Mouse (Mus musculus): ENCODE data around the gene Arhgap24.

Gene Arhgap24

GRCm38 (mm10) chr5:102591422-102591821 lies 110.2 kb downstream of the Arhgap24 start:
- DNase-seq = no peak

- no peak for DNase-seq
Observed at GRCm38 (mm10) chr5:102593058-102593457, 111.9 kb downstream of the Arhgap24 start.

GRCm38 (mm10) chr5:102599102-102599501 lies 117.9 kb downstream of the Arhgap24 start:
- no peak for DNase-seq

- peak; percentile 42 for DNase-seq
Observed at GRCm38 (mm10) chr5:102613571-102613970, 132.4 kb downstream of the Arhgap24 start.

DNA sequence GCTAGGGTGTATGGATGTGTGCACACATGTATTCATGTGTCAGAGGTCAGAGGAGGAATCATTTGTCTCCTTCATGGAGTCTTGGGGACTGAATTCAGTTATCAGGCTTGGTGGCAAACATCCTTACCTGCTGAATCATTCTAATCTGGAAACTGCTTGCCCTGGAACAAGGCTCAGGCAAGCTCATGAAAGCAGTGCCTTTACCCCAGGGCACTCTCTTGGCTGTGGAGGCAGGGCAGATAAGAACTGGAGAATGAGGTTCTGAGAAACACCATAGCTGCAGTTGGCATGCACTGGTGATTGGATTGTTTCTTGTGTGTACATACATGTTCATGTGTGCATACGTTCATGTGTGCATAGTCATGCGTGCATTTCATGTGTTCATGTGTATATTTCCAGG lies 132.9 kb downstream of the Arhgap24 start:
- no peak for DNase-seq

- DNase-seq = no peak
Observed at GRCm38 (mm10) chr5:102615249-102615648, 134.1 kb downstream of the Arhgap24 start.

DNA sequence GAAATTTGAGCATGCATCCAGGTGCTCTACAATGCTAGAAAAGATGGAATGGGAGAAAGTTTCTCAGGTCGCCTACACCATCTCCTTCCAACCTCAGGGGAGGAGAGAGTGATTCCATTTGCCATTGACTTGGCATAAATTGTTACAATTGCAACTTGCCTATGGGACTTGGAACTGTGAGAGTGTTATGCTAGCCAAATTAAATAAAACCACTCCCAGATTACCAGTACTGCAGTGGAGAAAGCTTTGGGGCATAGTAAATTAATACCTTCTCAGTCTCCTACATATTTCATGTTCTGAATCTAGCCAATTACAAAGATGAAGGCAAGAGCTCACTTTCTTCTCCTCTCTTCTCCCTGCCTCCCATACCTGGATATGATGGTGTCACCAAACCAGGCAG lies 139.8 kb downstream of the Arhgap24 start:
- no peak for DNase-seq

- DNase-seq = no peak
Observed at GRCm38 (mm10) chr5:102623807-102624435, 142.7 kb downstream of the Arhgap24 start.

GRCm38 (mm10) chr5:102626671-102627070 lies 145.5 kb downstream of the Arhgap24 start:
- DNase-seq = no peak

- DNase-seq = peak; percentile 18
Observed at GRCm38 (mm10) chr5:102629362-102629771, 148.2 kb downstream of the Arhgap24 start.

DNA sequence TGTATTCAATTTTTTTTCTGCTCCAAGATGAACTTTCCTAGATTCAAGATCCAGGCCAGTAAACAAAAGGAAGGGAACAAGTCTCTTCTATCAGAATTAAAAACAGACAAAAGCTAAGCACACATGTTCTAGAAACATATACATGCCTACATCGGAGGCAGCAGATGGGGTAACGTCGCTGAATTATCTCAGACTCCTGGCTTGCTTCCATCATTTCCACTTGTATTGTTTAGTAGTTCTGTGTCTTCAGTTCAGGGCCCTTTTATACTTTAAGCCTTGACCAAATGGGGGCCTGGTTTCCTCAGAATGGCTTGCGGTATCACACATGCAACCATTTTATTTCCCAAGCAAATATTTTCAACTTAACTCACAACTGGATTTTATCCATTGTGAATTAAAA lies 154.4 kb downstream of the Arhgap24 start:
- DNase-seq = no peak

DNA sequence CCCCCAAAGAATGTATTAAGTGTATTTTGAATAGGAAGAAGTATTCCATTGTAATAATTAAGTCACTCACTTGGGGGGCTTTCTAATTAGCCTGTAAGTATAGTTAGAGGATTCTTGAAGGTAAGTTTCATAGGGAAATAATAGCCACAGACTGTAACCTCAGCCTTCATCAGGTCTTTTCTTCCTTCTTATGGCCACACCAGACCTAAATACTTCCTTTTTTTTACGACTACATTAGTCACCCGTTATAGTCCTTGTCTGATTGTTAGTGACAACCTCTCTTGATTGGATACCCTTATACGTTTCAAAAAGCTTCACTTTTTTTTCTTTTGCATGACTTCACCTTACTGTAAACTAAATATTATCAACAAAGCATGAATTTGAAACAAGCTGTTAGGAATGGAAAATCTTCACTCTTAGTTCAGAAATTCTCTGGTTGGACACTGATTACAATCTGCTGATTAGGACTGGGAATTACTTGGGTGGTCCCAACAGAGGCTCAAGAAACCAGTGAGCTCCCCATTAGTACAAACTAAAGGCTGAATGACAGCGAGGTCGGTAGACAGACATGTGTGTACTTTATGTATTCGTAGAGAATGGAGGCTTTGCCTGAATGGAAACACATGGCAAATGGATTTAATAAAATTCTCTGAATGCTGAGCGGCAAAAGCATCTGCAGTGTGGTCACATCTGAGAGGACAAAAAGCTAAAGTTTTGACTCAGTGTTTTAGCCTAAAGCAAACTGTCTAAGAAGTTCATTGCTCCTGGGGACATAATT lies 158.8 kb downstream of the Arhgap24 start:
- DNase-seq = no peak

- DNase-seq = no peak
Observed at GRCm38 (mm10) chr5:102643364-102643763, 162.2 kb downstream of the Arhgap24 start.

DNA sequence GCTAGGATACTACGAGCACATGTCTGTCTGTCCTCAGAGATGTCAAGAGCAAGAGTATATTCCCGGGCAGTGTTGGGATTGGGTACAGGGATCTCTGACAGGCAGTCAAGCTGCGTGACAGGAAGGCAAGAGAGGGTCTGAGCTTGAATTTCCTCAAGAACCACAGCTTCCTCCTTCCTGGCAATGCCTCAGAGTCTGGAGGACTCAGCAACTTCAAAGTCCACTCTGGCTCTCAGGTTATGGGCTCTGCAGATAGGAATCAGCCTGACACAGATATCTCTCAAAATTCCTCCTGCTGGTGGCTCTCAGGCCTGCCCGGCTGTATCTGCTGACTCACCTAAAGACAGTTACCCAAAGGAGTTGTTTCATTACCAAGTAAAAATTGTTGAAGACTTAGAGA lies 162.6 kb downstream of the Arhgap24 start:
- DNase-seq = peak; percentile 38

DNA sequence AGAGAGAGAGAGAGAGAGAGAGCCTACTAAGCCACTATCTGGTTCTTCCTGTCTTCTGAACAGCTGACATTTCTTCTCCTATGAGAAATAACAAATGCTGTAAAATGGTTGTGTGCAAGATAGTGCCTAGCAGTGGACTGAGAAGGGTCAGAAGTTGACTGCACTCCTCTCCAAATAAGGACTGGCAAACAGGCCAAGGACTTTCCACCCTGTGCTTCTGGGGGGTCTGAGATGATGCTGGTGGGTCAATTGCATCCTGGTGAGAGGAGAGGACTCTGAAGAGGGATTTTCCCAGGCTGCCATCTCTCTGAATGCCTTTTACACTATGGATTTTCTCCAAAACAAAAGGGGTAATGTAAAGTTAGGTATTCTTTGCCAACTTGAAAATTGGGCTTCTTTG lies 177.9 kb downstream of the Arhgap24 start:
- no peak for DNase-seq

DNA sequence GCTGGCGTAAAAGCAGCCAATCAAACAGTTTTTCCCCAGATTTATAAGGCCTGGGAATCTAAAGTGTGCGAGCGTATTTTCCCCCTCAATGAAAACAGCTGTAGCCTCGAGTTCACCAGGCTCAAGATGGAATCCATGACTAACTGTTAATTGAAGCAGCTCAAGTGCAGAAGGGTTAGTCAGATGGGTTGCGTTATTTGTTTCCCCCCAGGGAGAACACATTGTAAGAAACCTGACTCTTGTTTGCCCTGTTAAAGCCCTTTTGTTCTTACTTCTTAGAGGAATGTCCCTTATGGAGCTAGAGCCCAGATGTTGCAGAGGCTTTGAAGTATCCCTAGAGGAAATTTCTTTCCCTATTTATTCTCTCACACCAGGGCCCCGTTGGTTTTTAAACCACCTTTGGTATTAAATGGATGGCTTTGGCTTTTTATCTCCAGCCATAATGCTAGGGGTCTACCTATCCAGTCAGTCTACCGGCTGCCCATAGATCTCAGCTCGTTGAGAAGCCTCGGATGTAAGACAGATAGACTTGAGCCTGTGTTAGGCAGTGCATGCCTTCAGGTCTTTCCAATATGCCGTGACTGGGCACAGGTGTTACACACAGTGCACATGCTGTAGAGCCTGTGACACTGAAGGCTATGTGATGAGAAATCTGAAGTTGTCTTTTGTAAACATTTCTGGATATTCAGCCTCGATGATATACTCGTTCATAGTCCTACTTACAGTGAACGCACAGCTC lies 184.0 kb downstream of the Arhgap24 start:
- DNase-seq = no peak

GRCm38 (mm10) chr5:102666886-102667285 lies 185.7 kb downstream of the Arhgap24 start:
- DNase-seq = no peak

DNA sequence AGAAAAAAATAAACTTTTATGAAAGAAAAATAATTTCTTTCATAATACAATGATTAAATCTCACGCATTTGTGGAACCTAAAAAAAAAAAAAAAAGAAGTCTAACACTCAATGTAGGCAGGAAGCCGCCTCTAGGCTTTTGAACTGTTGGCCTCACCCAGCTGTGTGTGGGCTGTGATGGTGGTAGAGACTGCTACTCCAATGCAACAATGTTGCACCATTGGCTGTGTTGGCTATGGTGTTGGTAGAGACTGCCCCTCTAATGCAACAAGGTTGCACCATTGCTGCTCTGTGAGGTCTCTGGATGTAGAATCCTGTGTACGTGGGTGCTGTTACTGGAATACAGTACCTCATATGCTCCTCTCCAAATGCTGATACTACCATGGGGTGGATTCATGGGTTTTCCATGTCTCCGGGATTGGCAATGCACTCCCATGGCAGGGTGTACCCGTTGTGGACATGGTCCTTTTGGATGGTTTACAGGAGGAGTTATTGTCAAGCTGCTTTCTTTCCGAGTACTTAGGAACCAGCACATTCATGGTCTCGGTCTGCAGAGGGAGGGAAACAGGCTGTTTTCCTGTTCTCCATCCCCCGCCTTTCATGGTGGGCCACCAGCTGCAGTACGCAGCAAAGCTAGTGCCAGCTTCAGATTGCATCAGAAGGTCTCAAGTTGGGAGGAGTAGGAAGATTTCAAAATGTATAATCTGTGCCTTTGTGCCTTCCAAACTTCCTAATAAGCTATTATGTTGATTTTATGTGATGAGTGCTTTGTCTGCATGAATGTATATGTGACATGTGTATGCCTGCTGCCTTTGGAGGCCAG lies 186.8 kb downstream of the Arhgap24 start:
- no peak for DNase-seq

DNA sequence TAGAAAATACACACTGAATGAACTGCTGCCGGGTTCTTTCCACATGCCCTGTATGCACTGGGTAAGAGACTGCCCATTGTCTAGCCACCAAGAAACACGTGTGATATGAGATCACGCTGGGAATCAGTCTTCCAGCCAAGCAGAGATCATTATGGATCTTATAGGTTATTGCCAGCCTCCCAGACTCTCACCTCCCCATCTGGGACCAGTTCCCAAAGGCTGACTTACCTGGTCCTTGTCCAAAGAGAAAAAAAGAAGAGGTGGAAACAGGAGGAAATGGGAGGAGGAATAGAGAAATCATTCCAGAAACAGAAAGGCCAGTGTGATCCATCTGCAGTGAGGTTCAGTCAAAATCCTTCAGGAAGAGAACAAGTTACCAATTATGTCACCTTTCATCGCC lies 189.0 kb downstream of the Arhgap24 start:
- DNase-seq = no peak

GRCm38 (mm10) chr5:102670731-102671345 lies 189.6 kb downstream of the Arhgap24 start:
- no peak for DNase-seq

DNA sequence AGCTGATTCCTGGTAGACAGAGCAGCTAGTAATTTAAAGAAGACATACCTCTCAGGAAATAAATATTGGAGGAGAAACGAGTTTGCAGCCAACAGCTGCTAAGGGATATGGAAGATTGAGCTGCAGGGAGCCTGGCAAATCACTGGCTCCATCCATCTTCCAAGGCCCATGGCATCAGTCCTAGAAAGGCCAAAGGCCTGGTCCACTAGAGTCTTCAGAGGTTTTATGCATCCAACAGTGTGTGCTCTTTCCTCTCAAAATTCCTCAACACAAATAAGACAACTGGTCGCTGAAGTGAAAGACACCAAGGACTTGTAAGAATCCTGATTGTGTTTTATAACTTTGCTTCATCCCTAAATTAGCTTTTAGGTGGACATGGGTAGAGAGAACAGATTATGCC lies 194.1 kb downstream of the Arhgap24 start:
- DNase-seq = no peak

DNA sequence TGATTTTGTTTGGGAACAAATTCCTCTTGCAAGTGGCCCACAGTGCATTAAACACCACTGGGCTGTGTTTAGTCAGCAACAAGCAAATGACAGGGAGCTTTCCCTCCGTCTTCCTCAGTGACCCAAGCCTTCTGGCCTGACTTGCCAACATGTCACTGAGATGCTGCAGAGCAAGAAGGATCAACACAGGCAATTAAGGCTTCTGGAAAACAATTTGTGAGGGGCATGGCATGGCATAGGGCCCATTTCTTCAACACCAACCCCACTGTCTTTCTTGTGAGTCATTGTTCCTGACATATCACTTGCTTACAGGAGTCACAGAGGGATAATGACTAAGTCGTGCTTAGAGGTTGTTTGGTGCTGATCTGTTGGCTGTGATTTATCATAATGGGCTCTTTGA lies 196.0 kb downstream of the Arhgap24 start:
- DNase-seq = no peak

DNA sequence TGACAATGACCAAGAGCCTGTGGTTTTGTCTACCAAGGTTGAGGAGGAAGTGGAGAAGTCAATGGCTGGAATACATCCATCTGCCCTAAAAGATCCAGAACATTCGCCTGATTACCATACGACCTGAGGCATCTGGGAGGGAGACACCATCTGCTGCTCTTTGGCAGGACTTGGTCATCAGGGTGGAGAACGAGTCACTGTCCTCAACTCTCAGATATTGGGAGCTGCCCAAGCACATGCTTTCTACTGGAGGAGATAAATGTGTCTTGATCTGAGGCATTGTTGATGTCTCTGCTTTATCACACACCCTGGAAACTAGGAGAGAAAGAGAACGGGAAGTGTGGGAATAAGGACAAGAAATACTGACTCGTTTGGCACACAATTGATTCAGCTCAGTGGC lies 206.5 kb downstream of the Arhgap24 start:
- no peak for DNase-seq
